Mouse (Mus musculus): ENCODE measurements around the gene Slu7. TPM values are rescaled to one million over a fixed set of nuclear protein-coding genes. Genes with fewer than 3 reads are reported as not detected.

Gene Slu7
- 10 to 100 TPM; 28.9 to 31.5 TPM for total RNA-seq (2021)
- long read RNA-seq, experiment 1, transcript Slu7-201 (16 exons, 3,625 nt) = major isoform, 15 of 38 reads
- long read RNA-seq, experiment 1, partial matches to known transcripts = 1 of 38 reads
- long read RNA-seq, experiment 1, other reads (novel, unspliced or antisense) = 22 of 38 reads
- long read RNA-seq, experiment 2, transcript Slu7-201 (16 exons, 3,625 nt) = major isoform, 25 of 47 reads
- long read RNA-seq, experiment 2, partial matches to known transcripts = 1 of 47 reads
- long read RNA-seq, experiment 2, other reads (novel, unspliced or antisense) = 21 of 47 reads

- peak; percentile 67 for DNase-seq
Measured at GRCm38 (mm10) chr11:43433254-43434023, at the start of gene Slu7. Slu7 (plus strand) TSS chr11:43433744.

- DNase-seq = peak; percentile 26
Measured at GRCm38 (mm10) chr11:43385055-43385649, 48.4 kb upstream of the Slu7 start.

DNA sequence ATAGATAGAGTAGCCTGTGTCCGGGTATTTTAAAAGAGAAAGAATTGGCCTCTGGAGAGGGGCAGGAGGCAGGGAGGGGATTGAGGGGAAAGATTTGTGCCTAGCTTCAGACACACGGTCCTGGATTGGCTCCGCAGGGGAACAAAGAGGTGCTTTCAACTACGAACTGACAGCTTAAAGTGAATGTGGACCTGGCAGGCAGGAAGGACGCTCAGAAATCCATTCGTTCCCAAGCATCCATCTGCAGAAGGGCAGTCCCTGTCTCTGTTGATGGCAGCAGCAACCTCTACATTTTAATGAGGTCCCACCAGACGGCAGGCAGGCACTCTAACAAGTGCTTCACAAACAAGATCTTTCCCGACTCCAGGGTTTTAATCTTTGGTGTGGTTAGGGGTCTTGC, 47.8 kb upstream of the Slu7 start:
- DNase-seq = no peak

DNA sequence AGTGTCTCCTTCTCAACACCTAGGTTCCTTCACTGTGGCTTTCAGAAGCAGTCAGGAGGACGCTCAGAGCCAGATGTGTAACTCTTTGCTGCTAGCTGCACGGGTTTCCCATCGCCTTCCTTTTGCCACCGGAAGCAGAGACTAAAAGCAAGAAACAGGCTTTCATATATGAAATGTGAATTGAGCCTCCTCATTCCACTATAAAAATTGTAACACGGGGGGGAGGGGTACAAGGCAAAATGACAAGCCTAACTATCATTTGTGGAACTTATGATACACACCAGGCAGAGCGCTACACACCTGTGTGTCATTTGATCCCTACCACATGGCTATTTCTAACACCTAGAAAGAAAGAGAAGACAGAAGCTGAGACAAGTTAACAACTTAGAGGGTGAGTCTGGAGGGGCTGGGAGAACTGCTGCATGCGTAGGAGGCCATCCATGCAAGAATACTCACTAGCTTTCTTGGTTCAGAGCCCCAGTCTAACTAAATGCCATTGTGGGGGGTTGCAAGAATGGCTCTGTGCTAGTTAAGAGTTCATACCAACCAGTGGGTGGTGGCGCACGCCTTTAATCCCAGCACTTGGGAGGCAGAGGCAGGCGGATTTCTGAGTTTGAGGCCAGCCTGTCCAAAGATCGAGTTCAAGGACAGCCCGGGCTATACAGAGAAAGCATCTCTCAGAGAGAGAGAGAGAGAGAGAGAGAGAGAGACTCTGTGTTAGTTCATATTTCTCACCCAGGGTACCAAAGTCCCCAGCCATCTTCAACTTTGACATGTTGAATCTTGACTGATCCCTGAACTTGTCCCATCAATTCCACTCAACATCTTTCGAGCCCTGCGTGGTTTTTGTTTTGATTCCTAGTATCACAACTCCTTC, 46.3 kb upstream of the Slu7 start:
- no peak for DNase-seq

DNA sequence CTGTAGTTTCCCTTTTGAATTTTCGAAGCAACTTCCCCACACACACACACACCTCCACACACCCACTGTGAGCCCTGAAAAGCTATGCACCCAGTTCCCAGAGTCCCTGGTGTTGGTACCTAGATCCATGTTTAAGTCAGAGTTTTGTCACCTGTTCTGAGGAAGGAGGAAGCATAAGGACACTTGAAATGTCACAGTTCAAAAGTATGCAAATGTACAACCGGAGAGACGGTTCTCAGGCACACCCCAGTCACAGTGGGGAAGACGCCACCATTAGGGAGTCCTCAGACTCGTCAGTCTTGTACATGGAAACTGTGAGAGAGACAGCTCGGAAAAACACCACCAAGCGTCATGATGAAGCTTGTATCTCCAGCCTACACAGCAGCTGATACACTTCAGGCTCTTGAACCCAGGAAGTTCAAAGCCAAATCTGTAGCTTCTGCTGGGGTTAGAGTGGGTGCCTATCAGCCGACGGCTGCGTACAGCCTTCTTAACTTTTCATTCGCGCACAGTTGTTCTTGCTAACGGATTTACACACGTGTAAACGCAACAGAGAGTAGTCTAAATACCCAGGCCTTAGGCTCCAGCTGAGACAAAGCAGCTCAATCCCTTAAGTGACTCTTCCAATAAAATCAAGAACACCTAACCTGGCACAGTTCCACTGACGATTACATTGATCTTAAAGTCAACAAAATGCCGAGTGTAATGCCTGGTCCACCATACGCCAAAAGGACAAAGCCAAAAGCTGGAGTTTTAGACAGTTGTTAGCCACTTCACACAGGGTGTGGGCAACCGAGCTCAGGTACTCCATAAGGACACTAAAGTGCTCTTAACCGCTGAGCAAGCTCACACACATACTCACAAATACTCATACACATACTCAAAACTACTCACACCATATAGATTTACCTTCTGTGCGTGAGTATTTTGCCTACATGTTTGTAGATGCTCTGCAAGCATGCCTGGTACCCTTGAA, 45.1 kb upstream of the Slu7 start:
- no peak for DNase-seq

- DNase-seq = no peak
Measured at GRCm38 (mm10) chr11:43389118-43389517, 44.4 kb upstream of the Slu7 start.

DNA sequence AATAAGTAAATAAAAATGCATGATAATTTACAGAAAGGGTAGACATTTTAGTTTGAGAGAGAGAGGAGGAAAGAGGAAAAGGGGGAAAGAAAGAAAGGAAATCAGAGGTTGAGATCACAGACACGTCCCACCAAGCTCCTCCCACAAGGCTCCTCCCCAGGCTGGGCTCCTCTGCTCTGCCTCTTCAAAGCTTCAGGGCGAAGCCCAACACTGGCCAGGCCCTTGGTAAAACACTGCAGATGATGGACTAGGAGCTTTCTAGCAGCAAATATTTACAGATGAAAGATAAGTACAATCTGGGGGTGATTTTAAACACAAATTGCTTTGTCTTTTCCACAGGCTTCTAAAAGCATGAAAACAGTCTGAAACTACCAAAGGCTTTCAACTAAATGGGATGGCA, 40.8 kb upstream of the Slu7 start:
- no peak for DNase-seq

- no peak for DNase-seq
Measured at GRCm38 (mm10) chr11:43393325-43393724, 40.2 kb upstream of the Slu7 start.

GRCm38 (mm10) chr11:43395073-43395948, 38.2 kb upstream of the Slu7 start:
- DNase-seq = no peak

- no peak for DNase-seq
Measured at GRCm38 (mm10) chr11:43396246-43396645, 37.3 kb upstream of the Slu7 start.

DNA sequence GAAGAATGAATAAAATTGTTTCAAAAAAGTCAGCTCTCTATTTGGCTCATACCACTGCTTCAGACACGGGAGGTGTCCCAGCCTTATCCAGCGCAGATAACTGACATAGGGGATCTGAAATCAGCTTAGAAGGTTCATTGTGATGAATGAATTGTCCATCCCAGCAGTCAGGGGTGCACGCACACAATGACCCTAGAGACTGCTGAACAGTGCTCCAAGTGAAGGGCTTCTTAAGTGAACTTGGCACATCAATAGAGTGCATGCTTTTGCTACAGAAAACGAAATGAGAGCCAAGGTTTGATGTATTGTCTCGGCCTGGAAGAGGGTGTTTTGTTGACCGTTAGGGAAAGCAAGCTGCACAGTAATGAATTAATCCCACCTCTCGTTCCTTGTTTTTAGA, 36.9 kb upstream of the Slu7 start:
- DNase-seq = no peak

- no peak for DNase-seq
Measured at GRCm38 (mm10) chr11:43399297-43399696, 34.2 kb upstream of the Slu7 start.

GRCm38 (mm10) chr11:43400131-43400530, 33.4 kb upstream of the Slu7 start:
- no peak for DNase-seq

- DNase-seq = no peak
Measured at GRCm38 (mm10) chr11:43404150-43404807, 29.3 kb upstream of the Slu7 start.

- DNase-seq = no peak
Measured at GRCm38 (mm10) chr11:43408888-43409287, 24.7 kb upstream of the Slu7 start.

- DNase-seq = no peak
Measured at GRCm38 (mm10) chr11:43410291-43410690, 23.3 kb upstream of the Slu7 start.

GRCm38 (mm10) chr11:43411413-43411812, 22.1 kb upstream of the Slu7 start:
- DNase-seq = peak; percentile 61

- peak; percentile 77 for DNase-seq
Measured at GRCm38 (mm10) chr11:43412771-43413451, 20.6 kb upstream of the Slu7 start.

DNA sequence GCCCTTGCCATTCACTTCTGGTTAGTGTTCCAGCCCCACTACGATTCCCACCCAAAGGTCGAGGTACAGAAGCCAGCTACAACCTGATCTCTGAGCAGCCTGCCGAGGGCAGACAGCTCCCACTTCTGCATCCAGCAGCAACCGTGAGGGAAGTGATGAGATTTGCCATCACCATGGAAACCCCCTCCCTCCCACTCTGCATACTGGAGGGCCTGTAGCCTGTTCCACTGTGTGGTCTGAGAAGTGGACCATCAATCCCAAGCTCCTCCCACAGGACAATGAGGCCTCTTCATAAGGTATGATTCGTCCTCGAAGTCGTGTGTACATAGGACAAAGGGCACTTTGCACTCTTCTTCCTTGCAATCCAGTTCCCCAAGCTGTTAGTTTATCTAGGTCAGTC, 16.3 kb upstream of the Slu7 start:
- DNase-seq = no peak

All from gastrocnemius, postnatal 10 days (tissue).